Mouse (Mus musculus) stomach, postnatal 0 days (tissue): ENCODE results near the gene Nrp2. TPM values are rescaled to one million over a fixed set of nuclear protein-coding genes. Genes with fewer than 3 reads are reported as not detected.

Source experiments
- ATAC-seq: fragments of 200-750 bp; cut with Nextera tagmentation; 2 replicates; pipeline ENCODE4 v1.8.0; 2017; ENCODE audit not compliant: low FRiP score, low TSS enrichment
- DNase-seq: peaks from one replicate; pipeline ENCODE4 v3.0.0-alpha.2; 2016; ENCODE audit warnings: low spot score
- H3K27ac ChIP-seq: fragments of 300-500 bp; sonication (generic); replicated peaks from 2 replicates; pipeline ENCODE4 v1.5.1; 2014; ENCODE audit warnings: mild to moderate bottlenecking, control low read depth
- H3K27me3 ChIP-seq: fragments of 300-500 bp; sonication (generic); 2 replicates; pipeline ENCODE4 v1.6.1; 2014; ENCODE audit warnings: low read length; ENCODE audit not compliant: control insufficient read depth, insufficient read depth
- H3K36me3 ChIP-seq: fragments of 300-500 bp; sonication (generic); 2 replicates; pipeline ENCODE4 v1.6.1; 2014; ENCODE audit warnings: low read length, mixed read lengths; ENCODE audit not compliant: control insufficient read depth, insufficient read depth
- H3K4me1 ChIP-seq: fragments of 300-500 bp; sonication (generic); replicated peaks from 2 replicates; pipeline ENCODE4 v1.6.1; 2014; ENCODE audit warnings: antibody characterized with exemption; ENCODE audit not compliant: control insufficient read depth, insufficient read depth
- H3K4me2 ChIP-seq: fragments of 300-500 bp; sonication (generic); replicated peaks from 2 replicates; pipeline ENCODE4 v1.6.1; 2014; ENCODE audit warnings: low read depth, mild to moderate bottlenecking, control low read depth, moderate library complexity
- H3K4me3 ChIP-seq: fragments of 300-500 bp; sonication (generic); 2 replicates; pipeline ENCODE4 v1.5.1; 2014; ENCODE audit warnings: low read depth, low read length, control low read depth
- H3K9ac ChIP-seq: fragments of 300-500 bp; sonication (generic); 2 replicates; pipeline ENCODE4 v1.6.1; 2014; ENCODE audit warnings: mild to moderate bottlenecking, low read length, control low read depth, mixed read lengths
- H3K9me3 ChIP-seq: fragments of 300-500 bp; sonication (generic); 2 replicates; pipeline ENCODE4 v1.6.1; 2016; ENCODE audit warnings: low read length; ENCODE audit not compliant: control insufficient read depth
- CTCF ChIP-seq: IDR thresholded peaks from 2 replicates; pipeline ENCODE4 v1.5.1; 2016; ENCODE audit warnings: antibody characterized with exemption, low read depth, mild to moderate bottlenecking, moderate library complexity
- EP300 ChIP-seq: optimal IDR thresholded peaks from 2 replicates; pipeline ENCODE3; 2016; ENCODE audit warnings: antibody characterized with exemption
- WGBS: fragments of 180-500 bp; shearing (Covaris S2); extraction: QIAGEN DNeasy Blood & Tissue Kit; methylation state at CpG from one replicate; pipeline ENCODE4 v1.1.7; 2014; 5-methylcytosine and 5-hydroxymethylcytosine counted together
- polyA plus RNA-seq: library from polyadenylated mRNA; unstranded; fragments of >200 nt; fragmentation: Nextera tagmentation; extraction: Ambion mirVana; gene quantifications from 2 replicates; pipeline ENCODE4 v1.2.1, GENCODE M21; 2015

Gene Nrp2
- polyA plus RNA-seq, 1 experiment from 2014 or later, result 10.2 TPM

- H3K4me2 ChIP-seq, result no peak overlapping the region
- H3K27me3 ChIP-seq, result no peaks in the 10 kb centered on the region
- H3K4me3 ChIP-seq, result no peak overlapping the region
- ATAC-seq, result no peak
- peaks cover 8% of the 10 kb centered on the region for H3K36me3 ChIP-seq
- H3K9me3 ChIP-seq, result no peaks in the 10 kb centered on the region
- whole genome bisulfite sequencing, result 27% methylated on average over 5 of the region's 5 CpGs
- no peak overlapping the region for H3K9ac ChIP-seq
- DNase-seq, result peak; percentile 56
- H3K27ac ChIP-seq, result no peak overlapping the region
- TF ChIP-seq CTCF, result peak; percentile 87
- no peak for TF ChIP-seq EP300
- H3K4me1 ChIP-seq, result no peaks in the 10 kb centered on the region
Observed at GRCm38 (mm10) chr1:62786255-62786654, 83.2 kb downstream of the Nrp2 start.

DNA sequence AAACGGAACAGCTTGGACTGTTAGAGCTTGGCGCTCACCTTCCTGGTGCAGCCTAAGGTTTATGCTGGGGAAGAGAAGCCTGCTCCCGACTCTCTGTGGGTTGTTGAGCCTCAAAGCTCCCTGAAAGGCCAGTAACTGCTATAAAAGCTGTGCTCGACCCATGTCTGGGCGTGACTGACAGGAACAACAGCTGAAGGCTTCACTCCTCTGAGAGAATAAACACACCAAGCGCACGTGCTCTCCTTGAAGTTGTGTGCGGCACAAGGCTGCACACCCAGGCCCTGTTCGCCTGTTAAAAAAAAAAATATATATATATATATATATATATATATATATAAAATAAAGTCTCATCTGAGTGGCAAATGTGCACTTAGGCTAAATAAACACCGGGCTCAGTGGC, 84.5 kb downstream of the Nrp2 start:
- ATAC-seq (no peak), DNase-seq (no peak)
- WGBS, result 79% methylated on average over 10 of the region's 10 CpGs
- no peak for TF ChIP-seq EP300
- no peak for TF ChIP-seq CTCF
- no peaks in the 10 kb centered on the region for H3K27me3 ChIP-seq
- H3K9me3 ChIP-seq, result no peaks in the 10 kb centered on the region
- no peak overlapping the region for H3K4me3 ChIP-seq
- no peak overlapping the region for H3K27ac ChIP-seq
- H3K4me1 ChIP-seq, result no peaks in the 10 kb centered on the region
- H3K36me3 ChIP-seq, result peaks cover 5% of the 10 kb centered on the region
- no peak overlapping the region for H3K4me2 ChIP-seq
- H3K9ac ChIP-seq, result no peak overlapping the region

- no peak overlapping the region for H3K27ac ChIP-seq
- H3K27me3 ChIP-seq, result no peaks in the 10 kb centered on the region
Observed at GRCm38 (mm10) chr1:62794223-62794895, 91.3 kb downstream of the Nrp2 start.

DNA sequence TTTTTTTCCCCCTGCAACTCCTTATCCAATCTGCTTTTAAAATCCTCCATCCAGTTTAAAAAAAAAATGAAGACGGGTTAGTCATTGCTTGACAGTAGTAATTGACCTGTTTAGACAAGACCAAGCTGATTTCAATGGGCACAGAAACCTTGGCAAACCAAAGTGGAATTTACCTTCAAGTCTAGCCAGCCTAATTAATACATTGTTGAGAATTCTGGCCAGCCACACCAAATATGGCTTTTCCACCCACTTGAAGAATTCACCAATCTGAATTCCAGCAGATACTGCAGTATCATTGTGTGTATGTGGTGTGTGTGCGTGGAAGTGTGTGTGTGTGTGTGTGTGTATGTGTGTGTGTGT, 91.8 kb downstream of the Nrp2 start:
- WGBS, result 54% methylated on average over 2 of the region's 2 CpGs
- Histone ChIP-seq H3K4me3 (no peak overlapping the region), H3K27me3 (no peaks in the 10 kb centered on the region), H3K4me2 (no peak overlapping the region), H3K36me3 (no peaks in the 10 kb centered on the region), H3K9me3 (no peaks in the 10 kb centered on the region), H3K27ac (no peak overlapping the region), H3K9ac (no peak overlapping the region), H3K4me1 (0 out of 2 replicates have a peak, but pooled peaks cover 2% of the 10 kb centered on the region)
- ATAC-seq (no peak), DNase-seq (no peak)
- TF ChIP-seq EP300 (no peak), CTCF (no peak)

More at GRCm38 (mm10) chr1:62794223-62794895, 91.3 kb downstream of the Nrp2 start:
- H3K4me2 ChIP-seq, result no peak overlapping the region
- WGBS, result 26% methylated on average over 19 of the region's 19 CpGs
- ATAC-seq (no peak; the same call in 1 of the 2 replicates), DNase-seq (no peak)
- no peaks in the 10 kb centered on the region for H3K9me3 ChIP-seq
- TF ChIP-seq EP300, result no peak
- TF ChIP-seq CTCF, result no peak
- H3K4me1 ChIP-seq, result 0 out of 2 replicates have a peak, but pooled peaks cover 2% of the 10 kb centered on the region
- H3K4me3 ChIP-seq, result no peak overlapping the region
- H3K36me3 ChIP-seq, result no peaks in the 10 kb centered on the region
- H3K9ac ChIP-seq, result no peak overlapping the region

GRCm38 (mm10) chr1:62795307-62796037, 92.4 kb downstream of the Nrp2 start:
- Histone ChIP-seq H3K27ac (0 out of 2 replicates have a peak overlapping the region, but pooled peaks have one; percentile 13), H3K27me3 (no peaks in the 10 kb centered on the region), H3K4me3 (peak overlapping the region; percentile 26), H3K36me3 (no peaks in the 10 kb centered on the region), H3K4me2 (peak overlapping the region; percentile 55), H3K9me3 (no peaks in the 10 kb centered on the region), H3K9ac (0 out of 2 replicates have a peak overlapping the region, but pooled peaks have one; percentile 23), H3K4me1 (0 out of 2 replicates have a peak, but pooled peaks cover 2% of the 10 kb centered on the region)
- DNase-seq (peak; percentile 78), ATAC-seq (peak; percentile 79)
- TF ChIP-seq CTCF (peak; percentile 71), EP300 (no peak)
- 32% methylated on average over 28 of the region's 28 CpGs for WGBS
